Mouse (Mus musculus): ENCODE data around the gene Fbln7.

- no peak for TF ChIP-seq CTCF (IDR thresholded peaks at IDR 0.05; ENCODE audit: low read depth, low read length)
- TF ChIP-seq POLR2A (IDR thresholded peaks at IDR 0.05; ENCODE audit: insufficient read depth, low read length) = no peak
- no peak for TF ChIP-seq EP300 (IDR thresholded peaks at IDR 0.05; ENCODE audit: insufficient read depth, low read depth, low read length)
Observed at GRCm38 (mm10) chr2:128820631-128821030, 42.1 kb upstream of the Fbln7 start.
